Mouse (Mus musculus) brain, adult 2 months (tissue): ENCODE measurements at regions not wholly inside any gene's neighbourhood (a gene's known extent, or its start where the extent isn't known, plus 50 kb on each side); places are given as distances from the start of the nearest gene placed in this dataset.

Experiments used
- DNase-seq: peaks from one replicate; pipeline ENCODE4 v3.0.0; 2011; ENCODE audit warnings: low read depth, low spot score

DNA sequence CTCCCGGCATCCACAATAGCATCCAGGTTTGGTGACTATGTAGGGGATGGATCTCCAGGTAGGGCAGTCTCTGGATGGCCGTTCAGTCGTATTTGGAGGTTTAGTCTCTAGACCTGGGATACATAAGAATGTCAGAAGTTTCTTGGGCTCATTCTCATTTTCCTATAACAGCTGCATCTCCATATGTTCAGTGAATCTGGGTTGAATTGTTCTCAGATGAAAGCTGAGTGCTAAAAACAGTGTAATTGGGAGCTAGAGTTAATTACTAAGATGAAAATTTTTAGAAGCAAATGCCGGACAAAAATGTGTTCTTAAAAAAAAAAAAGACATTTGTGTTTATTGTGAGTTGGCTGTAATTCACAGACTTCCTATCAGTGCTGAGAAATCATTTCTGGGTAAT lies 57.3 kb upstream of the Myo16 start:
- peak; percentile 69 for DNase-seq

DNA sequence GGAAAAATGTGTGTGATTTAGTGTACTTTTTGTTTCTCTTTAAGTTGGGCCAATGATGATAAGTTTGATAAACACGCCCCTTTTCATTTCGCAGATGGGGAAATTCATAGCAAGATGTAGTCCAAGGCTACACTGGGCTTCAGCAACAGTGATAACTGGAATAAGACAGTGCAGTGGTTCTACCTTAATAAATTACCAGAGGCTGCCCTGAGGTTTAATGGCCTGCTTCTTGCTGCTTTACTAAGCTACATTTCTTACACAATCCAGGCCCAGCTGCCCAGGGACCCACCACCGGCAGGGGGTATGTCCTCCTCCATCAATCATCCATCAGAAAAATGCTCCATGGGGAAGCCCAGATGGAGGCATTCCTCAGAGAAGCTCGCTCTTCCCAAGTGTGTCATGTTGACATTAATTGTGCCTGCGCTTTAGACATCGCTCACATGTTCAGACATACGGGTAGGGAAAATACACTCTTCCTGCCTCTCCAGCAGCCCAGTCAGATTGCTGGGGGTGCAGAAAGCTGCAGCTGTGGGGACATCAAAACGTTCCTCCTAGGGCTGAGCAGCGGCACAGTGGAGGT lies 56.7 kb upstream of the Myo16 start:
- peak; percentile 48 for DNase-seq
